Mouse (Mus musculus): ENCODE measurements around the gene Thsd4.

- no peak for TF ChIP-seq CTCF (IDR thresholded peaks at IDR 0.05; ENCODE audit: low read depth, low read length)
- TF ChIP-seq POLR2A (IDR thresholded peaks at IDR 0.05; ENCODE audit: extremely low read depth, insufficient read depth, low read length) = no peak
These were observed 494.6 kb downstream of the Thsd4 start for GRCm38 (mm10) chr9:60027234-60027633.
